Mouse (Mus musculus) stomach, embryonic 15.5 days (tissue): ENCODE results near the gene Hebp1. TPM values are rescaled to one million over a fixed set of nuclear protein-coding genes. Genes with fewer than 3 reads are reported as not detected.

Source experiments
- ATAC-seq: fragments of 200-750 bp; cut with Nextera tagmentation; 2 replicates; pipeline ENCODE4 v1.8.0; 2017; ENCODE audit warnings: low read depth, moderate number of reproducible peaks, moderate TSS enrichment; ENCODE audit not compliant: insufficient read depth, low FRiP score
- H3K27ac ChIP-seq: fragments of 300-500 bp; sonication (generic); 2 replicates; pipeline ENCODE4 v1.5.1; 2015; ENCODE audit warnings: mild to moderate bottlenecking, inconsistent platforms
- H3K27me3 ChIP-seq: fragments of 300-500 bp; sonication (generic); replicated peaks from 2 replicates; pipeline ENCODE4 v1.6.1; 2015; ENCODE audit warnings: inconsistent platforms
- H3K36me3 ChIP-seq: fragments of 300-500 bp; sonication (generic); 2 replicates; pipeline ENCODE4 v1.6.1; 2015; ENCODE audit warnings: inconsistent platforms
- H3K4me1 ChIP-seq: fragments of 300-500 bp; sonication (generic); 2 replicates; pipeline ENCODE4 v1.6.1; 2015; ENCODE audit warnings: inconsistent platforms
- H3K4me2 ChIP-seq: fragments of 300-500 bp; sonication (generic); 2 replicates; pipeline ENCODE4 v1.6.1; 2015; ENCODE audit warnings: mild to moderate bottlenecking, inconsistent platforms
- H3K4me3 ChIP-seq: fragments of 300-500 bp; sonication (generic); replicated peaks from 2 replicates; pipeline ENCODE4 v1.5.1; 2015; ENCODE audit warnings: inconsistent platforms
- H3K9ac ChIP-seq: fragments of 300-500 bp; sonication (generic); 2 replicates; pipeline ENCODE4 v1.6.1; 2015; ENCODE audit warnings: inconsistent platforms
- H3K9me3 ChIP-seq: fragments of 300-500 bp; sonication (generic); 2 replicates; pipeline ENCODE4 v1.6.1; 2016; ENCODE audit warnings: inconsistent platforms
- WGBS: fragments of 180-500 bp; shearing (Covaris S2); methylation state at CpG from one replicate; pipeline ENCODE4 v1.1.7; 2015; 5-methylcytosine and 5-hydroxymethylcytosine counted together
- polyA plus RNA-seq: library from polyadenylated mRNA; unstranded; fragments of >200 nt; fragmentation: Nextera tagmentation; extraction: Ambion mirVana; gene quantifications from 2 replicates; pipeline ENCODE4 v1.2.1, GENCODE M21; 2015

Hebp1 gene
- 27.6 and 32.2 TPM in 2 replicates for polyA plus RNA-seq

GRCm38 (mm10) chr6:135197921-135198532 is at the start of gene Hebp1, which contains the start of gene Fam234b:
Gene Hebp1, minus strand, starts transcription at chr6:135198022.
Gene Fam234b, plus strand, starts transcription at chr6:135197977.
- Histone ChIP-seq H3K9me3 (no peaks in the 10 kb centered on the region), H3K4me1 (peaks cover 10% of the 10 kb centered on the region; the same call in 1 of the 2 replicates), H3K4me3 (peak within 1 kb of the TSS; percentile 88), H3K4me2 (peak within 1 kb of the TSS; percentile 83), H3K9ac (peak within 1 kb of the TSS; percentile 60), H3K27ac (peak within 1 kb of the TSS; percentile 83), H3K36me3 (no peaks in the 10 kb centered on the region), H3K27me3 (no peaks in the 10 kb centered on the region)
- under 1% methylated on average over 52 of the region's 52 CpGs for WGBS
- peak; percentile 78 for ATAC-seq

DNA sequence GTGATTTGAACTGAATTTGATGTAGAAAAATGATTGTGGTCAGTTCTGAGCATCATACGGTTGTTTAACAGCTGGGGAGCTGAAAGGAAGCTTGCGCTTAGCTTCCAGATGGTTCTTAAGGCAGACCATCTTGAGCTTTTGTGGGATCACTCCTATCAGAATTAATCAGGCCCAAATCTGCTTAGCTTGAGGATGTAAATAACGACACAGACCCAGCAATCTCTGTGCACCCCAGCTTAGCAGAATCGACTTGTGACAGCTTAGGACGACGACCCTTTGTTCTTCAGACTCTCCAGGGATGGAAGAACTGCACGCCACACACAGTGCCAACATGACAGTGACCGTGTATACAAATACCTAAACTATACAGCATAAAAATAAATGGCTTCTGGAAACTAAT is 47.8 kb upstream of the Hebp1 start:
- Histone ChIP-seq H3K36me3 (no peaks in the 10 kb centered on the region), H3K27me3 (no peaks in the 10 kb centered on the region), H3K4me2 (no peak overlapping the region), H3K4me1 (0 out of 2 replicates have a peak, but pooled peaks cover 8% of the 10 kb centered on the region), H3K27ac (no peak overlapping the region), H3K9me3 (no peaks in the 10 kb centered on the region), H3K4me3 (no peak overlapping the region), H3K9ac (no peak overlapping the region)
- no peak for ATAC-seq
- WGBS, result 69% methylated on average over 8 of the region's 8 CpGs

GRCm38 (mm10) chr6:135240361-135240760 is 42.5 kb upstream of the Hebp1 start:
- 88% methylated on average over 8 of the region's 8 CpGs for WGBS
- H3K9me3 ChIP-seq, result no peaks in the 10 kb centered on the region
- no peak for ATAC-seq

DNA sequence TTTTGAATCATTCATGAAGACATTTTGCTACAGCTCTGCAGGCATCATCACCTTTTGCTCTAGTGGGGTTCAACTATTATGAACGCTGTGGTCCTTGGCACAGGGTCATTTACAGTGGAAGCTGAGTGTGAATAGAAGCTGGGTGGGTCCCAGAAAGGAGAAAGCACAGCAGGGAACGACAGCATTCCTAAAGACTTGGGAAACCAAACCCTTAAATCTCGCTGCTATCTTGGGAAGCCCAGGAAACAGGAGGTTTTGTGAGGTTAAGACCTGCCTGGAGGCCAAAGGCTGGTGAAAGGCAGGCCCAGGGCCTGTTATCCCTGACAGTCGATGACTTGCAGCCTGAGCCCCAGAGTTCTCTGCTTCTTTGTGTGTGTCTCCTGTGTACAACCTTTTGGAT is 40.4 kb upstream of the Hebp1 start:
- H3K27ac ChIP-seq, result no peak overlapping the region
- WGBS, result 52% methylated on average over 4 of the region's 4 CpGs
- H3K9ac ChIP-seq, result no peak overlapping the region
- no peaks in the 10 kb centered on the region for H3K9me3 ChIP-seq
- H3K36me3 ChIP-seq, result peaks cover 4% of the 10 kb centered on the region; the same call in 1 of the 2 replicates
- H3K4me2 ChIP-seq, result no peak overlapping the region
- H3K4me3 ChIP-seq, result no peak overlapping the region
- no peaks in the 10 kb centered on the region for H3K4me1 ChIP-seq
- no peaks in the 10 kb centered on the region for H3K27me3 ChIP-seq
- no peak for ATAC-seq

More at GRCm38 (mm10) chr6:135240361-135240760, 42.5 kb upstream of the Hebp1 start:
- H3K4me2 ChIP-seq, result no peak overlapping the region
- no peak overlapping the region for H3K4me3 ChIP-seq
- H3K27me3 ChIP-seq, result no peaks in the 10 kb centered on the region
- peaks cover 4% of the 10 kb centered on the region; the same call in 1 of the 2 replicates for H3K36me3 ChIP-seq
- no peak overlapping the region for H3K27ac ChIP-seq
- no peak overlapping the region for H3K9ac ChIP-seq
- no peaks in the 10 kb centered on the region for H3K4me1 ChIP-seq

GRCm38 (mm10) chr6:135237326-135237725 is 39.5 kb upstream of the Hebp1 start:
- ATAC-seq, result no peak; the same call in 1 of the 2 replicates
- 57% methylated on average over 14 of the region's 14 CpGs for WGBS
- peaks cover 8% of the 10 kb centered on the region; the same call in 1 of the 2 replicates for H3K36me3 ChIP-seq
- no peaks in the 10 kb centered on the region for H3K4me1 ChIP-seq
- H3K9me3 ChIP-seq, result no peaks in the 10 kb centered on the region
- no peak overlapping the region for H3K4me3 ChIP-seq
- no peak overlapping the region for H3K9ac ChIP-seq
- H3K27me3 ChIP-seq, result no peaks in the 10 kb centered on the region
- no peak overlapping the region for H3K27ac ChIP-seq
- no peak overlapping the region for H3K4me2 ChIP-seq

DNA sequence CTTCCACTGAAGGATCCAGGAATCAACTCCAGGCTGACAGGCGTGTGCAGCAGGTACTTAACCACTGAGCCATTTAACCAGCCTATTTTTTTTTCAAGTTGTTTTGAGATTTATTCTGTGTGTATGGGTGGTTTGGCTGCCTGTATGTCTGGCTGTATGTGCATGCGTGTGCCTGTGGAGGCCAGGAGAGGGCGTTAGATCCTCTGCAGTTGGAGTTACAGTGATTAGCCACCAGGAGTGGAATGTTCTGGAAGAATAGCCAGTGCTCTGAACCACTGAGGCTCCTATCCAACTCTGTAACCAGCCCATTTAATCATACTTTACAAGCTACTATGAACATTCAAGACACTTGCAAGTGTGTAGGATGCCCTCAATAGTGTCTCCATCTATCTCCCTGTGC is 38.8 kb upstream of the Hebp1 start:
- no peak for ATAC-seq
- no peak overlapping the region for H3K9ac ChIP-seq
- no peak overlapping the region for H3K4me2 ChIP-seq
- 89% methylated on average over 3 of the region's 3 CpGs for WGBS
- H3K4me3 ChIP-seq, result no peak overlapping the region
- H3K36me3 ChIP-seq, result peaks cover 9% of the 10 kb centered on the region; the same call in 1 of the 2 replicates
- H3K4me1 ChIP-seq, result no peaks in the 10 kb centered on the region
- H3K9me3 ChIP-seq, result no peaks in the 10 kb centered on the region
- H3K27ac ChIP-seq, result no peak overlapping the region
- no peaks in the 10 kb centered on the region for H3K27me3 ChIP-seq

DNA sequence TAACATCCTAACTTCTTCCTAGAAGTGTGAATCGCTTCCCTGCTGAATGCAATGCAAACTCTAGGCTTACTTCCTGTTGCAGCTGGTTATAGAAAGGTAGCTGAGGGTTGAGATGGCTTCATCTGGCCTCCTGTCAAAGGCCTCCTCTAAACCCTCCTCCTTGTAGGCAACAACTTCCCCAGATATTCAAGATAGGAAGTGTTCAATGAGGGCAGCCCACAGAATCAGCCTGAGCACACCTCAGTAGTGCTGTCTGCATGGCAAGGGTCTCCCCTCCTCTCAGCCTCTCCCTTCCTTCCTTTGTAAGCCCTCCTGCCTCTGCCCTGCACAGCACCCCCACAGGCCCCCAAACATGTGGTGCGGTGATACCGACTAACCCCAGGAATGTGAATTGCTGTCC is 37.9 kb upstream of the Hebp1 start:
- WGBS, result 80% methylated on average over 3 of the region's 3 CpGs
- Histone ChIP-seq H3K27me3 (no peaks in the 10 kb centered on the region), H3K27ac (no peak overlapping the region), H3K9ac (no peak overlapping the region), H3K4me3 (no peak overlapping the region), H3K36me3 (peaks cover 9% of the 10 kb centered on the region; the same call in 1 of the 2 replicates), H3K9me3 (no peaks in the 10 kb centered on the region), H3K4me2 (no peak overlapping the region), H3K4me1 (no peaks in the 10 kb centered on the region)
- ATAC-seq, result no peak

GRCm38 (mm10) chr6:135232443-135233182 is 34.8 kb upstream of the Hebp1 start:
- no peaks in the 10 kb centered on the region for H3K27me3 ChIP-seq
- peaks cover 9% of the 10 kb centered on the region; the same call in 1 of the 2 replicates for H3K36me3 ChIP-seq
- H3K9ac ChIP-seq, result no peak overlapping the region
- no peak overlapping the region for H3K27ac ChIP-seq
- H3K4me2 ChIP-seq, result no peak overlapping the region
- no peaks in the 10 kb centered on the region for H3K9me3 ChIP-seq
- 81% methylated on average over 12 of the region's 12 CpGs for WGBS
- no peak for ATAC-seq
- H3K4me3 ChIP-seq, result no peak overlapping the region
- no peaks in the 10 kb centered on the region for H3K4me1 ChIP-seq

DNA sequence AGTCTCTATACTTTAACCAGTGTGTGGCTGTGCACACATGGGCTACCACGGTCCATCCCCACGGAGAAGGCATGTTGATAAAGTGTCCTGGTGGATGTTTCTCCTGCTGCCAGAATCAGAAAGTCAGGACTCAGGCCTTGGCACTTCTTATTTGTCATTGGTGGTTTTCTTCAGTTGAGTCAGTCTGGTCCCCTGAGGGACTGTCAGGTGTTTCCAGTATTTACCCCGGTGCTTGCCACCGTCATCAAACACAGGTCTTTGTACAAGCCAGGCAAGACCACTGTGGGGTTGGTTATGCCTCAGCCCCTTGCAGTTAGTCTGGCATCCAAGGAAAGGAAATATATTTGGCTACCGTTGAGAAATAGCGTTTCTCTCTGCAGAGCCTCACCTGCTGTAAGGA is 32.8 kb upstream of the Hebp1 start:
- H3K4me3 ChIP-seq, result no peak overlapping the region
- H3K4me2 ChIP-seq, result no peak overlapping the region
- no peaks in the 10 kb centered on the region for H3K4me1 ChIP-seq
- WGBS, result 90% methylated on average over 6 of the region's 6 CpGs
- no peaks in the 10 kb centered on the region for H3K9me3 ChIP-seq
- H3K27me3 ChIP-seq, result no peaks in the 10 kb centered on the region
- no peak overlapping the region for H3K27ac ChIP-seq
- no peak for ATAC-seq
- H3K9ac ChIP-seq, result no peak overlapping the region
- peaks cover 8% of the 10 kb centered on the region; the same call in 1 of the 2 replicates for H3K36me3 ChIP-seq

- no peak overlapping the region for H3K9ac ChIP-seq
- H3K27ac ChIP-seq, result no peak overlapping the region
- no peaks in the 10 kb centered on the region for H3K9me3 ChIP-seq
- H3K4me2 ChIP-seq, result no peak overlapping the region
- H3K27me3 ChIP-seq, result no peaks in the 10 kb centered on the region
- peaks cover 8% of the 10 kb centered on the region; the same call in 1 of the 2 replicates for H3K36me3 ChIP-seq
- ATAC-seq, result no peak
- 64% methylated on average over 10 of the region's 10 CpGs for WGBS
- H3K4me3 ChIP-seq, result no peak overlapping the region
- H3K4me1 ChIP-seq, result no peaks in the 10 kb centered on the region
Observed at GRCm38 (mm10) chr6:135228465-135228941, 30.7 kb upstream of the Hebp1 start.

DNA sequence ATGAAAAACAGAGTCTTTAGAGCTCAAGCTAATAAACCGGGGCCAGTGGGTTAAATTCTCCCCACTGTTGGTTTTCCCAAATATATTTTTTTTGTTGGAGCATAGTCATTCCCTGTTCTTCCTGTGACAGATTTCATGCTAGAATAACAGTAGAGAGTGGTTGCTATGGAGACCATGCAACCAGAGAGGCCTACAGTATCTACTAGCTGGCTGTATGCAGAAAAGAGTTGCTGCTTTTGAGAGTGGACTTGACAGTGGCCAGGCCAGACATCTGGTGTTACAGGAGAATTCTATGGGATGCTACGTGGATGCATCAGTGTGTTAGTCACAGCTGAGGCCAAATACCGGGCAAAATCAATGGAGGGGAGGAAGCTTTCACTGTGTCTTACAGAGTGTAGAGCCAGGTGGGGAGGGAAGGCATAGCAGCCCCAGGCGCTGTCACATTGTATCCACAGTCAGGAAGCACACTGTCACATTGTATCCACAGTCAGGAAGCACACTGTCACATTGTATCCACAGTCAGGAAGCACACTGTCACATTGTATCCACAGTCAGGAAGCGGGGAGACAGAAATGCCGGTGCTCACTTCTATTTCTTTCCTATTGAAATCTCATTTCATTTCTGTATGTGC is 26.1 kb upstream of the Hebp1 start:
- Histone ChIP-seq H3K27ac (no peak overlapping the region), H3K4me1 (no peaks in the 10 kb centered on the region), H3K4me2 (no peak overlapping the region), H3K9ac (no peak overlapping the region), H3K9me3 (no peaks in the 10 kb centered on the region), H3K36me3 (peaks cover 4% of the 10 kb centered on the region; the same call in 1 of the 2 replicates), H3K4me3 (no peak overlapping the region), H3K27me3 (no peaks in the 10 kb centered on the region)
- ATAC-seq, result no peak
- 65% methylated on average over 6 of the region's 6 CpGs for WGBS

- H3K27me3 ChIP-seq, result no peaks in the 10 kb centered on the region
- H3K27ac ChIP-seq, result no peak overlapping the region
- no peak overlapping the region for H3K4me2 ChIP-seq
- H3K4me3 ChIP-seq, result no peak overlapping the region
- no peak for ATAC-seq
- H3K9me3 ChIP-seq, result no peaks in the 10 kb centered on the region
- H3K36me3 ChIP-seq, result no peaks in the 10 kb centered on the region
- 82% methylated on average over 5 of the region's 5 CpGs for WGBS
- H3K4me1 ChIP-seq, result no peaks in the 10 kb centered on the region
- H3K9ac ChIP-seq, result no peak overlapping the region
Observed at GRCm38 (mm10) chr6:135219916-135220315, 22.1 kb upstream of the Hebp1 start.
